Mouse (Mus musculus) effector memory CD4-positive, alpha-beta T cell, adult 5 months (primary cell): ENCODE data around the gene Nelfe. TPM values are rescaled to one million over a fixed set of nuclear protein-coding genes. Genes with fewer than 3 reads are reported as not detected.

ENCODE experiments used
- polyA plus RNA-seq: library from polyadenylated mRNA; unstranded; fragments of 100-300 nt; shearing (Covaris generic); gene quantifications from one replicate; pipeline ENCODE4 v1.2.1, GENCODE M21; 2017

Nelfe gene
- 49.5 TPM for polyA plus RNA-seq

DNA sequence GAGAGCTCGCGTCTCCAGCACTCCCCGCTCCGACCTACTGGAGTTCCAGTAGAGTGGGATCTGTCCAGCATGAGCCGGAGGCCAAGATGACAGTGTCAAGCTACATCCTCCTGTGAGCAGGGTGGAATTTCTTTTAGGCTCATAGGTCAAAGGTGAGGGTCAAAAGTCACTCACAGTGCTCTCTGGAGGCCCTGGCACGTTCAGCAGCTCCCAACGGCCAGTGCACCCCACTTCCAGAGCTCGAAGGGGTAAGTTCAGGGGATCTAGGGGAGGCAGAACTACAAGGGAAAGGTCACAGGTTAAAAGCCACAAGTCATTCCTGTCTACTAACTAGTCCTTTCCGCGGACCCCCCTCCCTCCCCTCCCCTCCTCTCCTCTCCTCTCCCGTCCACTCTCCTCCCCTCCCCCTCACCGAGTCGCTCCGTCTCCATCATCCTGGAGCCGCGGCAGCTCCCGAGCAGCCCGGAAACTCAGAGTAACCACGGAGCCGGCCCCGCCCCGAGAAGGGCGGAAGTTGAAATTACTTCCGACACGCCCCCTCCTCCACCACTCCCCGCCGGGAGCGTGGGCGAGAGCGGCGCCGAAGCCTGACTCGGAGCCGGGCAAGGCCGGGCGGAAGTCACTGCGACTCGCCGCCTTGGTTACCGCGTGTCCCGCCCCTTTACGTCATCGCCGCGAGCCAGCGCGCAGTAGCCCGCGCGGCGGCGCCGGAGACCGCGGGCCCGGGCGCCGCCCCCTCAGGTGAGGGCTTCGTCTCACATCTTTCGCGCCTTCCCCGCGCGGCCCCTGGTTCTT is at the start of gene Nelfe, which contains the start of gene Skiv2l:
Nelfe (plus strand) TSS at position 670 of the 795 bp plus-strand sequence.
Skiv2l (minus strand) TSS at position 489 of the 795 bp plus-strand sequence.

DNA sequence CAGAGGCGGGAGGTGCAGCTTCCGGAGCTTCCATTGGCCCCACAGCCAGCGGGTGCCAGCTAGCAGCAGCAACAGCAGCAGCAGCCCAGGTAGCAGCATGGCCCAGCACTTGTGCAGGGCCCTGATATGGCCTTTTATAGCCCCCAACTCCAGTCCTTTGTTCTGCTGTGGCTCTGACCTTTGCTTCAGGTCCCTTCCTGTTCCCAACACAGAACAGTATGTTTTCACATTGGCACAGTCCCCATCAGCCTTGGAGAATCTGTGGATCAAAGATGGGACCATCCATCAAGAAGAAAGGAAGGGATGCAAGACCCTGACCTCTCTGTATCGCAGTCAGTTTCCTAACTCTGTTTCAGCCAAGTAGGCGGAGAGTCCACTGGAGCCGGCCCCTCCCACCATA is 45.9 kb upstream of the Nelfe start, which contains the start of gene Cyp21a1:
Cyp21a1 (minus strand) TSS at position 261 of the 400 bp plus-strand sequence.

DNA sequence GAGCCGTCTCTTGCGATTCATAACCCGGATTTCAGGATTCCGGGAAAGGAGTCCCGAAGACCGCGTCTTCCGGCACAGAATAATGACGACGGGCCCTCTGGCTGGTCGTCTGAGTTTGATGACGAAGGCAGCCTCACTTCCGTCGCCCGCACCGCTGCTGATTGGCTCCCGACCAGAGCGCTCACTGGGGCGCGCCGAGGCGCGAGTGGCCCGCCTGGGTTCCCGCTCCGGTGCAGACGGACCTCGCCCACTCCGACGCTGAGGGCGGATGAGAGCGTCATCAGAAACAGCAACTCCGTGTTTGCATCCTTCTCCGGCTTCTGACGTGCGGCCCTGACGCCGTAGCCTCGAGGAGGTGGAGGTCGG is 13.4 kb upstream of the Nelfe start, which contains the start of the genes Stk19 and Dxo:
Stk19 (minus strand) TSS at position 90 of the 366 bp plus-strand sequence.
Dxo (plus strand) TSS at position 164 of the 366 bp plus-strand sequence.

DNA sequence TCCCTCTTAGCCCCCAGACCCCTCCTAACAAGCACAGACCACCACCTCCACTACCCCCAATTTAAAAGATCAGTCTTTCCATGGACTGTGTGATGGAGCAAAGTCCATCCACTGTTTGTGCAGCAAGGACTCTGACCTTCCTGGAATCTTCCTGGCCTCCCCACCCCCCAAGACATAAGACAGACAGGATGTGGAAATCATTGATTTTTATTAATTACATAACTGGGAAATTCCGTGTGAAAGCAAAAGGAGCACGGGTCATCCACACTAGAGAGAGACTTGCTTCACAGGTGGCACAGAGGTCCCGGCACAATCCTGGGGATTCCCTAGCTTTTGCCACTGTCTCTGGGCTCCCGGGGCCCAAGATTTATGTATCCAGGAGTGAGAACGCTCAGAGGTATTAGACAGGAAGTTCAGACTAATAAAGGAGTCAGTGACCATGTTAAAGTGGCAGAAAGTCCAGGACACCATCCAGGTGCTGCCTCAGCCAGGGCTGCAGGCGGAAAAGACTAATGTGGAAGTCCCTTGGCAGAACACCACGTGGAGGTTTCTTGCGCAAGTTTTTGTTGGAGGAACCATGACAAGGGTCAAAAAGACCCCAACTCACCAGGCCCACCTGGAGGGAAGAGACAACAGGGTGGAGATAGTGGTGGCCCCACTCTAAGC is 12.4 kb downstream of the Nelfe start, which contains the start of gene Cfb:
Cfb (minus strand) TSS at position 103 of the 666 bp plus-strand sequence.

DNA sequence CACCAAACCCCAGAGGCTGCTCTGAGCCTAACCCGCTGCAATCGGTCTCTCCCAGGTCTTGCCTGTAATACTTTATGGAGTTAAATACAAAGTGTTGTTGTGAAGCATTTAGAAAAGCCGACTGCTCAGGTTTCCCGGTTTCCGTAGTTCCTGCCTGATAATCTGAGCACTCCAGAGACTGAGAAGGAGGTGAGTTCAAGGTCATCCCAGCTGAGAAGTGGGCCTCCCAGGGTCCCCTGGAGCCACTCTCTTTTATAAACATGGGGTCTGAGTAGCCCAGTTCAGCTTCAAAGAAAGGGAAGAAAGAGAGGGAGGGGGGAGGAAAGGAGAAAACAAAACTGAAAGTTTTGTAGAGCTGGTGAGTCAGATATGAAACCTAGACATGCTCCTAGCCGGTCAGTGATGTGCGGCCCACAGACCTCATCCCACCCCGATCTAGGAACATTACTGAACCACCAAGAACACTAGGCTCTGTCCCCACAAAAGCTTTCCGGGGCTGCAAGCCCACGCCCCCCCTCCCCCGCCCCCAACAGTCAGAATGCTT is 29.2 kb downstream of the Nelfe start, which contains the start of gene Zbtb12:
Zbtb12 (plus strand) TSS at position 148 of the 544 bp plus-strand sequence.

DNA sequence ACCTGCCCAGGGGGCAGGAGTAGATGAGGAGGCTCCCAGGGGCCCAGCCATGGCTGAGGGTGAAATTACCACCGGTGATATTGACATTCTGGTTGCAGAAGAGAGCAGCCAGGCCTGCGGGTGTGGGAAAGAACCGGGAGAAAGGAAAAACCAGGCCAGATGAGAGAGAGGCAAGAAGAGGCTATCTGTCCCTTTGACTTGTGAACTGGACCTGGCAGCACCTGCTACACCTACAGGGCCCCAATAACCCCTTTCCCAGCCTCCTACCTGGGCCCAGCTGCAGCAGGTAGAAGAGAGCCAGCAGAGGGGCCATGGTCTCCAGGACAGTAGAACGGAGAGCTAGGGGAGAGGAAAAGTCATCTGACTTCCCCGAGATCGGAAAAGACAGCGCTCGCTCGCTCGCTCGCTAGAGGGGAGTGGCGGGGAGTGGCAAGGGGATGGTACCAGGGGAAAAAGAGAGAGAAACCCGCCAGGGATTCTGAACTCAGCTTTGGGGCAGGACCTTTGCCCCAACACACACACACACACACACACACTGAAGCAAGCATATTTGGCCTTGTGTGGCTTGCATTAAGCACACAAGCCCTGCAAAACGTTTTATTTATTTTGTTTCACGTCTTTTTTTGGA is 31.6 kb downstream of the Nelfe start, which contains the start of gene Gm20547:
Gm20547 (minus strand) TSS at position 360 of the 628 bp plus-strand sequence.

DNA sequence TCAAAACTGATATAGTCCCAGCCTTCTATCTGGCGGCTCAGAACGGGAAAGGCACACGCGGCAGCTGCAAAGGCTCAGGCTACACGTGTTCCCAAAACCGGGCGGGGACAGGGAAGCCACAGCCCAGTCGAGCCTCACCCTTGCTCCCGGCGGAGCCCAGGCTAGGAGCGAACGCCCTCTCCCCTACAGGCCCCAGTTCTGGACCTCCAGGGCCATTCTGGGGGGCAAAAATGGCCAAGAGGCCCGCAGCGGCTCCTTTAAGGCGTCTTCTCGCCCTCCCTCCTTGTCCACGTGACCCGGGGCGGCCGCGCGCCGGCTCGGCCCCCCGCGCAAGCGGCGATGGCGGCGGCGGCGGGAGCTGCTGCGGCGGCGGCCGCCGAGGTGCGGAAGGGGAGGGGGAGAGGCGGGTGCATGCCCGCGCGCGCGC is 48.0 kb downstream of the Nelfe start, which contains the start of the genes C2 and Ehmt2:
C2 (minus strand) TSS at position 106 of the 427 bp plus-strand sequence.
Ehmt2 (plus strand) TSS at position 310 of the 427 bp plus-strand sequence.

Other genes starting within 250 kb of the Nelfe start
- 58.0 TPM for gene Rnf5, start 246.7 kb upstream of the Nelfe start, polyA plus RNA-seq
- 21.4 TPM for gene Agpat1, start 246.1 kb upstream of the Nelfe start, polyA plus RNA-seq
- gene Egfl8, start 234.4 kb upstream of the Nelfe start, polyA plus RNA-seq = 0.92 TPM
- 25.0 TPM for gene Ppt2, start 221.9 kb upstream of the Nelfe start, polyA plus RNA-seq
- 20.2 TPM for gene Prrt1, start 220.9 kb upstream of the Nelfe start, polyA plus RNA-seq
- 3.2 TPM for gene Fkbpl, start 205.6 kb upstream of the Nelfe start, polyA plus RNA-seq
- gene Atf6b, start 203.2 kb upstream of the Nelfe start, polyA plus RNA-seq = 56.1 TPM
- not detected for gene Tnxb, start 179.9 kb upstream of the Nelfe start, polyA plus RNA-seq
- gene C4b, start 106.5 kb upstream of the Nelfe start, polyA plus RNA-seq = not detected
- not detected for gene Cyp21a1, start 45.8 kb upstream of the Nelfe start, polyA plus RNA-seq
- 25.8 TPM for gene Stk19, start 13.4 kb upstream of the Nelfe start, polyA plus RNA-seq
- gene Dxo, start 13.4 kb upstream of the Nelfe start, polyA plus RNA-seq = 123 TPM
- 128 TPM for gene Skiv2l, start 181 bp upstream of the Nelfe start, polyA plus RNA-seq
- gene Cfb, start 12.1 kb downstream of the Nelfe start, polyA plus RNA-seq = not detected
- 0.21 TPM for gene Zbtb12, start 29.1 kb downstream of the Nelfe start, polyA plus RNA-seq
- not detected for gene Gm20547, start 31.7 kb downstream of the Nelfe start, polyA plus RNA-seq
- 1.2 TPM for gene C2, start 47.9 kb downstream of the Nelfe start, polyA plus RNA-seq
- 57.8 TPM for gene Ehmt2, start 48.1 kb downstream of the Nelfe start, polyA plus RNA-seq
- not detected for gene Slc44a4, start 64.1 kb downstream of the Nelfe start, polyA plus RNA-seq
- 74.6 TPM for gene Neu1, start 80.9 kb downstream of the Nelfe start, polyA plus RNA-seq
- gene Hspa1b, start 108.8 kb downstream of the Nelfe start, polyA plus RNA-seq = 2,452 TPM
- 125 TPM for gene Gm20481, start 119.5 kb downstream of the Nelfe start, polyA plus RNA-seq
- gene Hspa1a, start 121.8 kb downstream of the Nelfe start, polyA plus RNA-seq = 1,550 TPM
- gene Hspa1l, start 122.3 kb downstream of the Nelfe start, polyA plus RNA-seq = not detected
- gene Lsm2, start 131.5 kb downstream of the Nelfe start, polyA plus RNA-seq = 47.6 TPM
- gene Vars, start 150.6 kb downstream of the Nelfe start, polyA plus RNA-seq = 182 TPM
- 0.10 TPM for gene Vwa7, start 166.2 kb downstream of the Nelfe start, polyA plus RNA-seq
- gene Sapcd1, start 177.6 kb downstream of the Nelfe start, polyA plus RNA-seq = not detected
- 2.2 TPM for gene Msh5, start 196.4 kb downstream of the Nelfe start, polyA plus RNA-seq
- gene Clic1, start 199.6 kb downstream of the Nelfe start, polyA plus RNA-seq = 305 TPM
- gene Ddah2, start 208.6 kb downstream of the Nelfe start, polyA plus RNA-seq = 1.00 TPM
- gene Ly6g6c, start 215.0 kb downstream of the Nelfe start, polyA plus RNA-seq = not detected
- gene Mpig6b, start 215.8 kb downstream of the Nelfe start, polyA plus RNA-seq = not detected
- not detected for gene Ly6g6e, start 226.5 kb downstream of the Nelfe start, polyA plus RNA-seq
- not detected for gene Ly6g6d, start 227.7 kb downstream of the Nelfe start, polyA plus RNA-seq
- not detected for gene Ly6g6f, start 235.2 kb downstream of the Nelfe start, polyA plus RNA-seq
- gene Abhd16a, start 238.9 kb downstream of the Nelfe start, polyA plus RNA-seq = 88.6 TPM